Mouse (Mus musculus): ENCODE measurements around the gene Ppp1r11. TPM values are rescaled to one million over a fixed set of nuclear protein-coding genes. Genes with fewer than 3 reads are reported as not detected.
A peak's percentile ranks its signal among the peaks of the same experiment; 100 is the strongest.

Ppp1r11 gene
- total and polyA plus RNA-seq, 2 experiments from 2014 or later, result 54.0 to 143 TPM

- TF ChIP-seq CTCF (IDR thresholded peaks at IDR 0.05), result no peak
- 0 out of 2 replicates have a peak, but pooled peaks cover 1% of the 10 kb centered on the region for H3K36me3 ChIP-seq (ENCODE audit: insufficient read depth, low read length)
- no peak overlapping the region for H3K9ac ChIP-seq (replicated peaks; ENCODE audit: low read length, poor library complexity, severe bottlenecking)
- peak overlapping the region; percentile 67 for H3K4me2 ChIP-seq (ENCODE audit: low read depth, low read length, poor library complexity, severe bottlenecking)
- 26% methylated on average over 5 of the region's 5 CpGs for WGBS
- H3K9me3 ChIP-seq (ENCODE audit: low read length), result no peaks in the 10 kb centered on the region
- H3K4me3 ChIP-seq (ENCODE audit: low read depth, low read length), result peak overlapping the region; percentile 37
- ATAC-seq (ENCODE audit: low FRiP score), result no peak
- no peak overlapping the region for H3K27ac ChIP-seq (ENCODE audit: low read depth, low read length)
- H3K27me3 ChIP-seq (ENCODE audit: insufficient read depth, low read length), result peaks cover 23% of the 10 kb centered on the region
- DNase-seq (ENCODE audit: low spot score), result no peak
- peaks cover 4% of the 10 kb centered on the region; the same call in 1 of the 2 replicates for H3K4me1 ChIP-seq (ENCODE audit: insufficient read depth, low read length)
Observed at GRCm38 (mm10) chr17:36943691-36944090, 7.8 kb downstream of the Ppp1r11 start.

- Histone ChIP-seq H3K4me2 (ENCODE audit: low read depth, low read length, poor library complexity, severe bottlenecking) (peak within 1 kb of the TSS; percentile 67), H3K9me3 (ENCODE audit: low read length) (no peaks in the 10 kb centered on the region), H3K9ac (replicated peaks; ENCODE audit: low read length, poor library complexity, severe bottlenecking) (peak within 1 kb of the TSS; percentile 48; the same call in 1 of the 2 replicates), H3K4me1 (ENCODE audit: insufficient read depth, low read length) (peaks cover 4% of the 10 kb centered on the region; the same call in 1 of the 2 replicates), H3K27me3 (ENCODE audit: insufficient read depth, low read length) (peaks cover 23% of the 10 kb centered on the region), H3K36me3 (ENCODE audit: insufficient read depth, low read length) (no peaks in the 10 kb centered on the region), H3K4me3 (ENCODE audit: low read depth, low read length) (peak within 1 kb of the TSS; percentile 37), H3K27ac (ENCODE audit: low read depth, low read length) (no peak within 1 kb of the TSS)
- DNase-seq (ENCODE audit: low spot score), result no peak
- 0 out of 2 replicates have a peak, but pooled peaks have one; percentile 2 for ATAC-seq (ENCODE audit: low FRiP score)
- TF ChIP-seq CTCF (IDR thresholded peaks at IDR 0.05), result no peak
- WGBS, result 6% methylated on average over 48 of the region's 59 CpGs
Observed at GRCm38 (mm10) chr17:36942791-36943471, 8.6 kb downstream of the Ppp1r11 start, which contains the start of gene Rnf39. Rnf39 (plus strand) TSS chr17:36942918.

GRCm38 (mm10) chr17:36942391-36942790 lies 9.2 kb downstream of the Ppp1r11 start:
- H3K27ac ChIP-seq (ENCODE audit: low read depth, low read length), result no peak overlapping the region

GRCm38 (mm10) chr17:36938056-36938455 lies 13.5 kb downstream of the Ppp1r11 start:
- Histone ChIP-seq H3K27ac (ENCODE audit: low read depth, low read length) (no peak overlapping the region), H3K4me1 (ENCODE audit: insufficient read depth, low read length) (no peaks in the 10 kb centered on the region), H3K4me3 (ENCODE audit: low read depth, low read length) (no peak overlapping the region), H3K9ac (replicated peaks; ENCODE audit: low read length, poor library complexity, severe bottlenecking) (no peak overlapping the region), H3K36me3 (ENCODE audit: insufficient read depth, low read length) (no peaks in the 10 kb centered on the region), H3K9me3 (ENCODE audit: low read length) (no peaks in the 10 kb centered on the region), H3K4me2 (ENCODE audit: low read depth, low read length, poor library complexity, severe bottlenecking) (no peak overlapping the region), H3K27me3 (ENCODE audit: insufficient read depth, low read length) (peaks cover 13% of the 10 kb centered on the region)
- ATAC-seq (ENCODE audit: low FRiP score), result no peak
- WGBS, result 89% methylated on average over 2 of the region's 2 CpGs
- TF ChIP-seq CTCF (IDR thresholded peaks at IDR 0.05), result no peak
- DNase-seq (ENCODE audit: low spot score), result no peak

More at GRCm38 (mm10) chr17:36942391-36942790, 9.2 kb downstream of the Ppp1r11 start:
- Histone ChIP-seq H3K27me3 (ENCODE audit: insufficient read depth, low read length) (peaks cover 23% of the 10 kb centered on the region), H3K4me1 (ENCODE audit: insufficient read depth, low read length) (peaks cover 4% of the 10 kb centered on the region; the same call in 1 of the 2 replicates), H3K4me3 (ENCODE audit: low read depth, low read length) (peak overlapping the region; percentile 37; the same call in 1 of the 2 replicates), H3K4me2 (ENCODE audit: low read depth, low read length, poor library complexity, severe bottlenecking) (peak overlapping the region; percentile 67), H3K9me3 (ENCODE audit: low read length) (no peaks in the 10 kb centered on the region), H3K36me3 (ENCODE audit: insufficient read depth, low read length) (no peaks in the 10 kb centered on the region), H3K9ac (replicated peaks; ENCODE audit: low read length, poor library complexity, severe bottlenecking) (no peak overlapping the region)
- no peak for TF ChIP-seq CTCF (IDR thresholded peaks at IDR 0.05)
- ATAC-seq (ENCODE audit: low FRiP score), result no peak
- WGBS, result 64% methylated on average over 10 of the region's 10 CpGs
- DNase-seq (ENCODE audit: low spot score), result no peak

- H3K27me3 ChIP-seq (ENCODE audit: insufficient read depth, low read length), result no peaks in the 10 kb centered on the region
- no peak overlapping the region for H3K9ac ChIP-seq (replicated peaks; ENCODE audit: low read length, poor library complexity, severe bottlenecking)
- no peaks in the 10 kb centered on the region for H3K4me1 ChIP-seq (ENCODE audit: insufficient read depth, low read length)
- H3K9me3 ChIP-seq (ENCODE audit: low read length), result no peaks in the 10 kb centered on the region
- H3K4me3 ChIP-seq (ENCODE audit: low read depth, low read length), result no peak overlapping the region
- ATAC-seq (ENCODE audit: low FRiP score), result no peak
- H3K36me3 ChIP-seq (ENCODE audit: insufficient read depth, low read length), result no peaks in the 10 kb centered on the region
- no peak overlapping the region for H3K4me2 ChIP-seq (ENCODE audit: low read depth, low read length, poor library complexity, severe bottlenecking)
- TF ChIP-seq CTCF (IDR thresholded peaks at IDR 0.05), result no peak
- no peak overlapping the region for H3K27ac ChIP-seq (ENCODE audit: low read depth, low read length)
- no peak for DNase-seq (ENCODE audit: low spot score)
- WGBS, result 79% methylated on average over 2 of the region's 2 CpGs
Observed at GRCm38 (mm10) chr17:36931806-36932205, 19.7 kb downstream of the Ppp1r11 start.

GRCm38 (mm10) chr17:36931130-36931529 lies 20.4 kb downstream of the Ppp1r11 start:
- DNase-seq (ENCODE audit: low spot score) (no peak), ATAC-seq (ENCODE audit: low FRiP score) (no peak)
- Histone ChIP-seq H3K9me3 (ENCODE audit: low read length) (no peaks in the 10 kb centered on the region), H3K9ac (replicated peaks; ENCODE audit: low read length, poor library complexity, severe bottlenecking) (no peak overlapping the region), H3K4me1 (ENCODE audit: insufficient read depth, low read length) (no peaks in the 10 kb centered on the region), H3K27me3 (ENCODE audit: insufficient read depth, low read length) (no peaks in the 10 kb centered on the region), H3K36me3 (ENCODE audit: insufficient read depth, low read length) (no peaks in the 10 kb centered on the region), H3K4me2 (ENCODE audit: low read depth, low read length, poor library complexity, severe bottlenecking) (no peak overlapping the region), H3K27ac (ENCODE audit: low read depth, low read length) (no peak overlapping the region), H3K4me3 (ENCODE audit: low read depth, low read length) (no peak overlapping the region)
- WGBS, result 83% methylated on average over 4 of the region's 4 CpGs
- TF ChIP-seq CTCF (IDR thresholded peaks at IDR 0.05), result no peak

All from midbrain, postnatal 0 days (tissue).